Mouse (Mus musculus) testis, adult 2 months (tissue): Measurements from ENCODE around the gene Crebrf.

Experiments used
- CTCF ChIP-seq: fragments of 200-500 bp; IDR thresholded peaks from 2 replicates; pipeline ENCODE4 v1.5.1; 2012; ENCODE audit warnings: low read depth, mild to moderate bottlenecking, inconsistent platforms, low read length, moderate library complexity; ENCODE audit not compliant: control insufficient read depth, insufficient read depth, insufficient replicate concordance
- POLR2A ChIP-seq: fragments of 200-500 bp; IDR thresholded peaks from 2 replicates; pipeline ENCODE4 v1.6.1; 2012; ENCODE audit warnings: low read depth, mild to moderate bottlenecking, inconsistent platforms, low read length, moderate library complexity; ENCODE audit not compliant: control insufficient read depth

GRCm38 (mm10) chr17:26693424-26693823 lies 22.0 kb upstream of the Crebrf start:
- TF ChIP-seq CTCF: no peak
- no peak for TF ChIP-seq POLR2A
